Mouse (Mus musculus) adrenal gland, adult 2 months (tissue): ENCODE measurements around the gene Tmem87b. TPM values are rescaled to one million over a fixed set of nuclear protein-coding genes. Genes with fewer than 3 reads are reported as not detected.

Source experiments
- DNase-seq: peaks from one replicate; pipeline ENCODE4 v3.0.0; 2021
- polyA plus RNA-seq: library from polyadenylated mRNA; depleted of rRNA; stranded (reverse); fragments of >200 nt; gene quantifications from 2 replicates; pipeline ENCODE4 v1.2.3, GENCODE M21; 2012; rRNA removed
- total RNA-seq, 2 experiments: library from RNA; stranded (reverse); gene quantifications; 2 replicates each; pipeline ENCODE4 v1.2.3; 2021

The Tmem87b gene
- total and polyA plus RNA-seq, 3 experiments = 14.0 to 34.4 (median 31.6) TPM

- DNase-seq = no peak
These were observed 70.1 kb downstream of the Tmem87b start for GRCm38 (mm10) chr2:128887866-128888550.

- no peak for DNase-seq
These were observed 72.9 kb downstream of the Tmem87b start for GRCm38 (mm10) chr2:128890661-128891335.

GRCm38 (mm10) chr2:128892180-128892721 lies 74.3 kb downstream of the Tmem87b start:
- DNase-seq = no peak

- no peak for DNase-seq
These were observed 84.9 kb downstream of the Tmem87b start for GRCm38 (mm10) chr2:128902843-128903242.

- peak; percentile 23 for DNase-seq
These were observed 85.7 kb downstream of the Tmem87b start for GRCm38 (mm10) chr2:128903661-128904060.

Other genes with a start within 250 kb of the Tmem87b start
- gene Spdye4c, start 226.9 kb upstream of the Tmem87b start, total RNA-seq = not detected
- not detected in 2 replicates for gene Spdye4c, start 226.9 kb upstream of the Tmem87b start, polyA plus RNA-seq
- gene Anapc1, start 130.7 kb upstream of the Tmem87b start, total RNA-seq = 10 to 100 TPM; 60.9 to 89.3 TPM
- gene Anapc1, start 130.7 kb upstream of the Tmem87b start, polyA plus RNA-seq = 27.2 and 34.4 TPM in 2 replicates
- 10 to 100 TPM in 1 of 2 experiments, 1 to 10 TPM in 1; 9.6 to 12.5 TPM for gene Mertk, start 119.2 kb upstream of the Tmem87b start, total RNA-seq
- 2.2 and 2.9 TPM in 2 replicates for gene Mertk, start 119.2 kb upstream of the Tmem87b start, polyA plus RNA-seq
- gene Fbln7, start 44.9 kb downstream of the Tmem87b start, total RNA-seq = 1 to 10 TPM; 4.6 to 7.2 TPM
- gene Fbln7, start 44.9 kb downstream of the Tmem87b start, polyA plus RNA-seq = 5.3 and 6.6 TPM in 2 replicates
- gene Zc3h8, start 126.0 kb downstream of the Tmem87b start, total RNA-seq = 1 to 10 TPM; 2.9 to 3.7 TPM
- 0.49 and 0.50 TPM in 2 replicates for gene Zc3h8, start 126.0 kb downstream of the Tmem87b start, polyA plus RNA-seq
- gene Zc3h6, start 149.3 kb downstream of the Tmem87b start, total RNA-seq = 1 to 10 TPM; 3.1 to 7.1 TPM
- 1.4 and 1.5 TPM in 2 replicates for gene Zc3h6, start 149.3 kb downstream of the Tmem87b start, polyA plus RNA-seq
- gene Gm10762, start 149.6 kb downstream of the Tmem87b start, total RNA-seq = 1 to 10 TPM; 4.0 to 6.7 TPM
- 5.1 and 6.8 TPM in 2 replicates for gene Gm10762, start 149.6 kb downstream of the Tmem87b start, polyA plus RNA-seq
- gene Vinac1, start 230.1 kb downstream of the Tmem87b start, total RNA-seq = under 1 TPM; 0.07 to 0.12 TPM
- gene Vinac1, start 230.1 kb downstream of the Tmem87b start, polyA plus RNA-seq = 0.16 and 0.28 TPM in 2 replicates
- gene Ttl, start 247.8 kb downstream of the Tmem87b start, total RNA-seq = 10 to 100 TPM in 1 of 2 experiments, 1 to 10 TPM in 1; 7.5 to 13.4 TPM
- gene Ttl, start 247.8 kb downstream of the Tmem87b start, polyA plus RNA-seq = 4.7 and 5.6 TPM in 2 replicates